Mouse (Mus musculus) heart, embryonic 11.5 days (tissue): Measurements from ENCODE around the gene Trim66. TPM values are rescaled to one million over a fixed set of nuclear protein-coding genes. Genes with fewer than 3 reads are reported as not detected.

Source experiments
- ATAC-seq: fragments of 200-750 bp; cut with Nextera tagmentation; replicated peaks from 2 replicates; pipeline ENCODE4 v1.8.0; 2017; ENCODE audit warnings: moderate library complexity; ENCODE audit not compliant: insufficient number of reproducible peaks, low FRiP score, low TSS enrichment
- H3K27ac ChIP-seq: fragments of 300-500 bp; sonication (generic); 2 replicates; pipeline ENCODE4 v1.5.1; 2014; ENCODE audit warnings: mild to moderate bottlenecking, low read depth, low read length
- H3K27me3 ChIP-seq: fragments of 300-500 bp; sonication (generic); 2 replicates; pipeline ENCODE4 v1.6.1; 2014; ENCODE audit warnings: mild to moderate bottlenecking, low read length, mixed read lengths; ENCODE audit not compliant: control insufficient read depth, insufficient read depth
- H3K36me3 ChIP-seq: fragments of 300-500 bp; sonication (generic); 2 replicates; pipeline ENCODE4 v1.6.1; 2014; ENCODE audit warnings: mild to moderate bottlenecking, low read length, moderate library complexity, mixed read lengths; ENCODE audit not compliant: control insufficient read depth, insufficient read depth
- H3K4me1 ChIP-seq: fragments of 300-500 bp; sonication (generic); 2 replicates; pipeline ENCODE4 v1.6.1; 2014; ENCODE audit warnings: low read length; ENCODE audit not compliant: control insufficient read depth, insufficient read depth
- H3K4me2 ChIP-seq: fragments of 300-500 bp; sonication (generic); 2 replicates; pipeline ENCODE4 v1.6.1; 2014; ENCODE audit warnings: mild to moderate bottlenecking, moderate library complexity
- H3K4me3 ChIP-seq: fragments of 300-500 bp; sonication (generic); 2 replicates; pipeline ENCODE4 v1.5.1; 2014; ENCODE audit warnings: low read depth, low read length
- H3K9ac ChIP-seq: fragments of 300-500 bp; sonication (generic); 2 replicates; pipeline ENCODE4 v1.6.1; 2014; ENCODE audit warnings: mild to moderate bottlenecking, low read depth, low read length, moderate library complexity
- H3K9me3 ChIP-seq: fragments of 300-500 bp; sonication (generic); replicated peaks from 2 replicates; pipeline ENCODE4 v1.6.1; 2016; ENCODE audit warnings: low read length; ENCODE audit not compliant: control insufficient read depth
- WGBS: fragments of 180-500 bp; shearing (Covaris S2); extraction: QIAGEN DNeasy Blood & Tissue Kit; methylation state at CpG from one replicate; pipeline ENCODE4 v1.1.7; 2014; ENCODE audit not compliant: insufficient replicate concordance; 5-methylcytosine and 5-hydroxymethylcytosine counted together
- polyA plus RNA-seq: library from polyadenylated mRNA; unstranded; fragments of >200 nt; fragmentation: Nextera tagmentation; extraction: Ambion mirVana; gene quantifications from 2 replicates; pipeline ENCODE4 v1.2.1, GENCODE M21; 2014

The Trim66 gene
- polyA plus RNA-seq, 1 experiment from 2014 or later, result 0.03 TPM

GRCm38 (mm10) chr7:109492616-109493318 lies 15.2 kb downstream of the Trim66 start:
- 51% methylated on average over 18 of the region's 18 CpGs for WGBS
- no peaks in the 10 kb centered on the region for H3K36me3 ChIP-seq
- no peak for ATAC-seq
- H3K27ac ChIP-seq, result no peak overlapping the region
- peaks cover 4% of the 10 kb centered on the region; the same call in 1 of the 2 replicates for H3K4me1 ChIP-seq
- no peak overlapping the region for H3K4me3 ChIP-seq
- peak overlapping the region; percentile 56; the same call in 1 of the 2 replicates for H3K4me2 ChIP-seq
- H3K27me3 ChIP-seq, result peaks cover 26% of the 10 kb centered on the region
- H3K9ac ChIP-seq, result no peak overlapping the region
- H3K9me3 ChIP-seq, result no peaks in the 10 kb centered on the region

- H3K27me3 ChIP-seq, result no peaks in the 10 kb centered on the region
- no peaks in the 10 kb centered on the region for H3K4me1 ChIP-seq
- no peaks in the 10 kb centered on the region for H3K9me3 ChIP-seq
- H3K9ac ChIP-seq, result no peak overlapping the region
- H3K4me3 ChIP-seq, result no peak overlapping the region
- no peak for ATAC-seq
- H3K4me2 ChIP-seq, result no peak overlapping the region
- H3K27ac ChIP-seq, result no peak overlapping the region
- WGBS, result 57% methylated on average over 5 of the region's 5 CpGs
- H3K36me3 ChIP-seq, result no peaks in the 10 kb centered on the region
These were observed 23.7 kb downstream of the Trim66 start for GRCm38 (mm10) chr7:109484221-109484620.

- Histone ChIP-seq H3K4me2 (no peak overlapping the region), H3K9ac (no peak overlapping the region), H3K9me3 (no peaks in the 10 kb centered on the region), H3K4me3 (no peak overlapping the region), H3K27me3 (no peaks in the 10 kb centered on the region), H3K4me1 (peaks cover 4% of the 10 kb centered on the region; the same call in 1 of the 2 replicates), H3K27ac (no peak overlapping the region), H3K36me3 (no peaks in the 10 kb centered on the region)
- no peak for ATAC-seq
- WGBS, result 30% methylated on average over 7 of the region's 7 CpGs
These were observed 27.2 kb downstream of the Trim66 start for GRCm38 (mm10) chr7:109480765-109481197.

- no peaks in the 10 kb centered on the region for H3K27me3 ChIP-seq
- H3K4me1 ChIP-seq, result peaks cover 4% of the 10 kb centered on the region; the same call in 1 of the 2 replicates
- no peak overlapping the region for H3K4me2 ChIP-seq
- H3K9ac ChIP-seq, result no peak overlapping the region
- H3K9me3 ChIP-seq, result no peaks in the 10 kb centered on the region
- no peak overlapping the region for H3K27ac ChIP-seq
- no peak for ATAC-seq
- WGBS, result 54% methylated on average over 3 of the region's 3 CpGs
- no peaks in the 10 kb centered on the region for H3K36me3 ChIP-seq
- H3K4me3 ChIP-seq, result no peak overlapping the region
These were observed 30.0 kb downstream of the Trim66 start for GRCm38 (mm10) chr7:109477926-109478325.

- no peaks in the 10 kb centered on the region for H3K9me3 ChIP-seq
- no peaks in the 10 kb centered on the region for H3K27me3 ChIP-seq
- no peak for ATAC-seq
- H3K36me3 ChIP-seq, result no peaks in the 10 kb centered on the region
- H3K9ac ChIP-seq, result no peak overlapping the region
- H3K4me3 ChIP-seq, result no peak overlapping the region
- WGBS, result 61% methylated on average over 4 of the region's 4 CpGs
- no peak overlapping the region for H3K4me2 ChIP-seq
- H3K4me1 ChIP-seq, result 0 out of 2 replicates have a peak, but pooled peaks cover 3% of the 10 kb centered on the region
- no peak overlapping the region for H3K27ac ChIP-seq
These were observed 37.2 kb downstream of the Trim66 start for GRCm38 (mm10) chr7:109470700-109471099.

GRCm38 (mm10) chr7:109468262-109468701 lies 39.7 kb downstream of the Trim66 start:
- H3K4me2 ChIP-seq, result no peak overlapping the region
- H3K4me1 ChIP-seq, result 0 out of 2 replicates have a peak, but pooled peaks cover 3% of the 10 kb centered on the region
- no peaks in the 10 kb centered on the region for H3K36me3 ChIP-seq
- no peaks in the 10 kb centered on the region for H3K27me3 ChIP-seq
- no peak overlapping the region for H3K9ac ChIP-seq
- WGBS, result 45% methylated on average over 6 of the region's 6 CpGs
- H3K9me3 ChIP-seq, result no peaks in the 10 kb centered on the region
- H3K27ac ChIP-seq, result no peak overlapping the region
- H3K4me3 ChIP-seq, result no peak overlapping the region
- no peak for ATAC-seq

GRCm38 (mm10) chr7:109467591-109467990 lies 40.3 kb downstream of the Trim66 start:
- Histone ChIP-seq H3K9ac (no peak overlapping the region), H3K4me2 (no peak overlapping the region), H3K4me1 (0 out of 2 replicates have a peak, but pooled peaks cover 3% of the 10 kb centered on the region), H3K9me3 (no peaks in the 10 kb centered on the region), H3K27ac (no peak overlapping the region), H3K36me3 (no peaks in the 10 kb centered on the region), H3K27me3 (no peaks in the 10 kb centered on the region), H3K4me3 (no peak overlapping the region)
- WGBS, result 46% methylated on average over 2 of the region's 2 CpGs
- ATAC-seq, result no peak

GRCm38 (mm10) chr7:109460698-109461097 lies 47.2 kb downstream of the Trim66 start:
- ATAC-seq, result 0 out of 2 replicates have a peak, but pooled peaks have one; percentile 18
- H3K4me2 ChIP-seq, result no peak overlapping the region
- WGBS, result 82% methylated on average over 8 of the region's 8 CpGs
- no peak overlapping the region for H3K4me3 ChIP-seq
- H3K4me1 ChIP-seq, result peaks cover 4% of the 10 kb centered on the region; the same call in 1 of the 2 replicates
- no peak overlapping the region for H3K27ac ChIP-seq
- H3K27me3 ChIP-seq, result no peaks in the 10 kb centered on the region
- H3K36me3 ChIP-seq, result no peaks in the 10 kb centered on the region
- H3K9me3 ChIP-seq, result no peaks in the 10 kb centered on the region
- H3K9ac ChIP-seq, result no peak overlapping the region

GRCm38 (mm10) chr7:109456563-109456962 lies 51.4 kb downstream of the Trim66 start:
- no peak overlapping the region for H3K4me2 ChIP-seq
- no peaks in the 10 kb centered on the region for H3K27me3 ChIP-seq
- no peak for ATAC-seq
- H3K9me3 ChIP-seq, result no peaks in the 10 kb centered on the region
- H3K36me3 ChIP-seq, result no peaks in the 10 kb centered on the region
- no peak overlapping the region for H3K27ac ChIP-seq
- H3K4me1 ChIP-seq, result peaks cover 4% of the 10 kb centered on the region; the same call in 1 of the 2 replicates
- H3K4me3 ChIP-seq, result no peak overlapping the region
- no peak overlapping the region for H3K9ac ChIP-seq
- 65% methylated on average over 6 of the region's 6 CpGs for WGBS
